Mouse (Mus musculus): ENCODE results near the gene Zfyve28.

DNA sequence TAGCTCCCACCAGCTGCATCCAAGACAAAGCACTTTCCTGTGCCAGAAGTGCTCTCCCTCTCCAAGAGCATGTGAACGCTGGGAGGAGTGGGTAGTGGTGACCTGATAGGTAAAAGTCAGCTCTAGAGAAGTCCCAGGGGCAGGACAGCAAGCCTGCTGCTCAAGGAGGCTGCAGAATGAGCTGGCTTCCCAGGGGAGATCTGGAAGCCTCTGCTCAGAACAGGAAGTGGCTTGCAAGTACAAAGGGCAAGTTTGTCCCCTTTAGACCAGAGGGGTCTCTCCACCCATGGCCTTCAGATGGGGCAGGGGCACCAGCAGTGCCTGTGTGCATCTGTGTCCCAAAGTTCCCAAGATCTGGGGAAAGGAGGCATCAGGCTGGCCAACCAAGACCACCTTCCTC lies 98.7 kb downstream of the Zfyve28 start:
- TF ChIP-seq CTCF (IDR thresholded peaks at IDR 0.05; ENCODE audit: low read depth, low read length) = no peak
- TF ChIP-seq POLR2A (IDR thresholded peaks at IDR 0.05; ENCODE audit: extremely low read depth, insufficient read depth, low read length) = no peak
